Mouse (Mus musculus) forebrain, embryonic 14.5 days (tissue): ENCODE results near the gene Rgs7bp. TPM values are rescaled to one million over a fixed set of nuclear protein-coding genes. Genes with fewer than 3 reads are reported as not detected.

Experiments
- ATAC-seq: fragments of 200-750 bp; cut with Nextera tagmentation; 2 replicates; pipeline ENCODE4 v1.8.0; 2017; ENCODE audit warnings: mild to moderate bottlenecking, moderate library complexity
- DNase-seq: peaks from one replicate; pipeline ENCODE4 v3.0.0-alpha.2; 2015; ENCODE audit warnings: low spot score
- H3K27ac ChIP-seq: fragments of 300-500 bp; sonication (generic); 2 replicates; pipeline ENCODE4 v1.5.1; 2014; ENCODE audit warnings: low read depth, mild to moderate bottlenecking, control low read depth, low read length, moderate library complexity
- H3K27me3 ChIP-seq: fragments of 300-500 bp; sonication (generic); replicated peaks from 2 replicates; pipeline ENCODE4 v1.6.1; 2014; ENCODE audit warnings: low read length, control low read depth, mixed read lengths; ENCODE audit not compliant: control insufficient read depth, insufficient read depth
- H3K36me3 ChIP-seq: fragments of 300-500 bp; sonication (generic); 2 replicates; pipeline ENCODE4 v1.6.1; 2014; ENCODE audit warnings: low read length, control low read depth; ENCODE audit not compliant: control insufficient read depth, insufficient read depth
- H3K4me1 ChIP-seq: fragments of 300-500 bp; sonication (generic); 2 replicates; pipeline ENCODE4 v1.6.1; 2014; ENCODE audit warnings: antibody characterized with exemption, low read length, control low read depth; ENCODE audit not compliant: control insufficient read depth, insufficient read depth
- H3K4me2 ChIP-seq: fragments of 300-500 bp; sonication (generic); 2 replicates; pipeline ENCODE4 v1.6.1; 2014; ENCODE audit warnings: mild to moderate bottlenecking, control low read depth, low read length
- H3K4me3 ChIP-seq: fragments of 300-500 bp; sonication (generic); 2 replicates; pipeline ENCODE4 v1.5.1; 2014; ENCODE audit warnings: low read depth, low read length, control low read depth
- H3K9ac ChIP-seq: fragments of 300-500 bp; sonication (generic); 2 replicates; pipeline ENCODE4 v1.6.1; 2014; ENCODE audit warnings: mild to moderate bottlenecking, low read length, control low read depth, moderate library complexity
- H3K9me3 ChIP-seq: fragments of 300-500 bp; sonication (generic); replicated peaks from 2 replicates; pipeline ENCODE4 v1.6.1; 2016; ENCODE audit warnings: low read length, control low read depth, mixed read lengths; ENCODE audit not compliant: control insufficient read depth
- WGBS: fragments of 180-500 bp; shearing (Covaris S2); extraction: QIAGEN DNeasy Blood & Tissue Kit; methylation state at CpG from one replicate; pipeline ENCODE4 v1.1.7; 2014; 5-methylcytosine and 5-hydroxymethylcytosine counted together
- polyA plus RNA-seq: library from polyadenylated mRNA; unstranded; fragments of >200 nt; fragmentation: Nextera tagmentation; extraction: Ambion mirVana; gene quantifications from 2 replicates; pipeline ENCODE4 v1.2.1, GENCODE M21; 2014

Gene Rgs7bp
- polyA plus RNA-seq, 1 experiment from 2014 or later: 2.0 TPM

DNA sequence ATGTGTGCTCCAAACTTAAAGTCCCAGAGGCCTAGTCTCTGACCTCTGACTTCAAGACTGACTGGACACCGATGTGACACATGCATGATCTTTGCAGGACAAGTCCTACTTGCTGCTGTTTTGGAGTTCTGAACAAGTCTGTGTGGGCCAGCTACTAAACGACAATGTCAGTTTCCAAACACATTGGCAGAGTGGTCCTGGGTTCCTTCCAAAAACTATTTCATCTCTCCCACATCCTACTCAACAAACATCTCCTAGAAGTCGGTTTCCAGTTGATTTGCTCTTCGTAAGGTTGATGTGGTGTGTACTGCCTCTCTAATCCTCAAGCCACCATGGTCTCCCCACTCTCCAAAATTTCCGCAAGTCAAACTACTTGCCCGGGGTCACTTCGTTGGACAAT, 92.6 kb downstream of the Rgs7bp start:
- Histone ChIP-seq H3K9ac (no peak overlapping the region), H3K9me3 (no peaks in the 10 kb centered on the region), H3K36me3 (no peaks in the 10 kb centered on the region), H3K27me3 (no peaks in the 10 kb centered on the region), H3K4me3 (no peak overlapping the region), H3K4me1 (peaks cover 10% of the 10 kb centered on the region), H3K4me2 (no peak overlapping the region; the same call in 1 of the 2 replicates), H3K27ac (0 out of 2 replicates have a peak overlapping the region, but pooled peaks have one; percentile 39)
- no peak for DNase-seq
- 81% methylated on average over 7 of the region's 7 CpGs for WGBS
- ATAC-seq: no peak

DNA sequence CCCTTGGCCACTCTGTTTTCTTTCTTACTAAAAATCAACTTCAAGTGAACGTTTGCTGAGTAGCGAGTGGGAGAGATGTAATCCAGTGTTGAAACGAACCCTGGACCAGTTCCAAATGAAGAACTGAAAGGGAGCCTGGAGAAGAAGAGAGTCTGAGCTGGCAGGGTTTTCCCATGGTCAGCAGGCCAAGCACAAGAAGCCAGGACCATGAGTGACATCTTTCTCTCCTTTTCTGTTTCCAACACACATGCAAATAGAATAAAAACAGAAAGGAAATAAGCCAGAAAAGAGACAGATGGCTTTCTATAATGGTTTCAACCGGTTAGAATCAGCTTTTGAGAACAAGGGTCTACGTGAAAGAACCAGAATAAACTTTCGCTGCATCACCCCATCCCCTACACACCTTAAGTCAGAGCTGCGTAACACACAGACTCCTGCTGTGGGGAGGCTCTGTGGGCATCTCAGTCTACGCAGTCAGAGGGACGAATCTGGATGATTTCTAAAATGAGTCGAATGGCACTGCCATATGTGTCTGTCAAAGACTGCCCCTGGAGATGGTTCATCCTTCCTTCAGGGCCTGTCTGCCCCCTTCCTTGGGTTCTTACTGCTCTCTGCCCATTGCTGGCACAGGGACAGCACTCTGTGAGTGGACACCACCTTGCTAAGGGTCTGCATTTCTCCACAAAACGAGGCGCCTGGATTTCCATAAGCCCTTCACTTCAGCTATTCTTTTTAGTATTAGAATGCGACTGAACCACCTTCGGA, 93.6 kb downstream of the Rgs7bp start:
- 67% methylated on average over 14 of the region's 14 CpGs for WGBS

DNA sequence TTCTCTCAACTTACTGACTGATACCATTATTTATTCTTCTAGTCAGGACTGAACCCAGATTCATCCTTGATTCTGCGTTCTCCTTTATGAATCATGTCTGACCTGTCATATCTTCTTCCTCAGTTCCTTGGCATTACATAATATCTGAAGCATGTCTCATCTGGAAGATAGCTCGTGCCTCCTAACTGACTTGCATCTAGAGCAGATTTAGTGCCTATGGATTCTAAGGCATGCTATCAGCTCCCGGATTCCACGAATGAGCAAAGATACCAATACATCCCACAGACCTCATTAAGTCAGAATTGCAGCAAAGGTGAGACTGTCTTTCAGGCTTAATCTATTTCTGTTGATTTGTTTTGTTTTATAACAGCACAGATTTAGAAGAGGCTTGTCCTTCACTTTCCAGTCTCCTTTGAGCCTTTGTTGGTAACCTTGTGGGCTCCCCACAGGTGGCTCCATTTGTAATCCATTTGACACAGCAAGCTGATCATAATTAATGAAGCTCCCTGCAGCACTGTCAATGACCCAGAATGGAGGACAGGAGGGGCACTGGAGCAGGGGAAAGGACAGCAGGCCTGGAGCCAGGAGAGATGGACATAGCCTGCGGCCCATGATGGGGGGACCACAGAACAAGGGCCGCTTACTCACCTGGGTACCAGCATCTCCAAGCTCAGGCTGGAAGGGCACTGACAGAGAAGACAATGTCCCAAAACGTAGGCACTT, 94.4 kb downstream of the Rgs7bp start:
- no peaks in the 10 kb centered on the region for H3K27me3 ChIP-seq
- no peaks in the 10 kb centered on the region for H3K36me3 ChIP-seq
- H3K9me3 ChIP-seq: no peaks in the 10 kb centered on the region
- DNase-seq (no peak), ATAC-seq (no peak)
- 74% methylated on average over 7 of the region's 7 CpGs for WGBS
- H3K4me3 ChIP-seq: no peak overlapping the region
- H3K27ac ChIP-seq: no peak overlapping the region
- H3K4me1 ChIP-seq: peaks cover 10% of the 10 kb centered on the region
- no peak overlapping the region for H3K9ac ChIP-seq
- H3K4me2 ChIP-seq: no peak overlapping the region

More for the DNA sequence above, 93.6 kb downstream of the Rgs7bp start:
- no peaks in the 10 kb centered on the region for H3K36me3 ChIP-seq
- no peak overlapping the region for H3K27ac ChIP-seq
- no peak overlapping the region for H3K4me2 ChIP-seq
- H3K9me3 ChIP-seq: no peaks in the 10 kb centered on the region
- H3K27me3 ChIP-seq: no peaks in the 10 kb centered on the region
- peak; percentile 21; the same call in 1 of the 2 replicates for ATAC-seq
- no peak overlapping the region for H3K4me3 ChIP-seq
- H3K4me1 ChIP-seq: peaks cover 10% of the 10 kb centered on the region
- peak; percentile 52 for DNase-seq
- no peak overlapping the region for H3K9ac ChIP-seq

DNA sequence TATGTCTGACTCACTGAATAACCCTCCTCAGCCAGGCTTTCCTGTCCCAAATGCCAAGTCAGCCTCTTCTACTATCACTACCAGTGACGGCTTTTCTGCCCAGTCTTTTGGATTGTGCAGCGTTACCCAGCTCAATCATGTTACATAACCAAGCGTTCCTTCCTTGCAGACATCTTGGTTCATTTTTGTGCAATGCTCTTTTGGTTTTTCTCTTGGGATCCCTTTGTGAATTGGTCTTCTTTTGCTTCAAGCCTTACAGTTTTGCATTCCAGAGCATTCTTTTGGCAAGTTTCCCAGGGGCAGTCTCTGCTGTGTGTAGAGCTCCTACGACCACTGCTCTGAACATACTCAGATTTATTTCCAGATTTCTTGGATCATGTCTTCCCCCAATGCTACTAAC, 95.0 kb downstream of the Rgs7bp start:
- WGBS: 79% methylated on average over 4 of the region's 4 CpGs
- H3K9ac ChIP-seq: no peak overlapping the region
- peaks cover 10% of the 10 kb centered on the region for H3K4me1 ChIP-seq
- no peak overlapping the region for H3K4me2 ChIP-seq
- H3K36me3 ChIP-seq: no peaks in the 10 kb centered on the region
- H3K9me3 ChIP-seq: no peaks in the 10 kb centered on the region
- no peak overlapping the region for H3K27ac ChIP-seq
- ATAC-seq: no peak
- no peaks in the 10 kb centered on the region for H3K27me3 ChIP-seq
- H3K4me3 ChIP-seq: no peak overlapping the region
- no peak for DNase-seq

DNA sequence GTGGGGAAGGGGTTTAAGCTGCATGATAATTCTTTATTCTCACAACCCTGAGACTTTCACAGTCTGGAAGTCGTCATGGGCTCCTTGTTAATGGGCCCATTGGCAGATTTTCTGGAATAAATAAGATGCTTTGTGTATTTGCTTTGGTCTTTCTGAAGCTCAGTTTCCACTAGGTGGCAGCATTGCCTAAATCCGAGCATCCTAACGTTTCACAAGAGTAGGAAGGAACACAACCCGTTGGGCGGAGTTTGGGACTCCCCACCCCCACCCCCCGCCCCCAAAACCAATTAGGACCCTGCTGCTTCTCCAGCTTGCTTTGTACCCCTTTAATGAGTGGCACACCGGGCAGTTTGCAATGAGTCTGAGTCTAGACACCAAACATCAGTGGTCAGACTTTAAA, 106.8 kb downstream of the Rgs7bp start:
- H3K27ac ChIP-seq: no peak overlapping the region
- 0% methylated on average over 7 of the region's 7 CpGs for WGBS

DNA sequence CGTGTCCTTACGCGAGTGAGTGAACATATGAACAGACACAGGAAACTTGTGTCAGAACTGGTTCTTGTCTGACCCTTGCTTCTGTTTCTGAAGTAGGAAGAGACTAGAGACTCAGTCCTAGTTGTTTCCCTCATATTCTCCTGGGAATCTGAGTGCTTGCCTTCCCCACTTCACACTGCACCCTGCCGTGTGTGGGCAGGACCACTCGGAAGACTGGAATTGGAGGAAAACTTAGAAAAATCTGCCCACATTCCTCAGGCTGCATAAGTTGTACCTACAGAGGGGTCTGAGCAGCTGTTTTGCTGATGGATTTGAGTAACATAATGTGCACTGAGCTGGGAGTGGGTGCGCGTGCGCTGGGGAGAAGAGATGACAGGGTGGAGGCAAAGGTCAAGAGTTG, 114.2 kb downstream of the Rgs7bp start:
- H3K9me3 ChIP-seq: no peaks in the 10 kb centered on the region
- 95% methylated on average over 8 of the region's 8 CpGs for WGBS
- H3K4me1 ChIP-seq: no peaks in the 10 kb centered on the region
- H3K4me3 ChIP-seq: no peak overlapping the region
- ATAC-seq (no peak), DNase-seq (no peak)
- no peak overlapping the region for H3K4me2 ChIP-seq
- no peak overlapping the region for H3K9ac ChIP-seq
- H3K27ac ChIP-seq: no peak overlapping the region
- H3K36me3 ChIP-seq: no peaks in the 10 kb centered on the region
- H3K27me3 ChIP-seq: no peaks in the 10 kb centered on the region

More for the DNA sequence above, 106.8 kb downstream of the Rgs7bp start:
- Histone ChIP-seq H3K27me3 (no peaks in the 10 kb centered on the region), H3K4me3 (no peak overlapping the region), H3K4me1 (no peaks in the 10 kb centered on the region), H3K36me3 (no peaks in the 10 kb centered on the region), H3K9ac (no peak overlapping the region; the same call in 1 of the 2 replicates), H3K4me2 (peak overlapping the region; percentile 34; the same call in 1 of the 2 replicates), H3K9me3 (no peaks in the 10 kb centered on the region)
- DNase-seq: peak; percentile 97
- peak; percentile 93 for ATAC-seq

DNA sequence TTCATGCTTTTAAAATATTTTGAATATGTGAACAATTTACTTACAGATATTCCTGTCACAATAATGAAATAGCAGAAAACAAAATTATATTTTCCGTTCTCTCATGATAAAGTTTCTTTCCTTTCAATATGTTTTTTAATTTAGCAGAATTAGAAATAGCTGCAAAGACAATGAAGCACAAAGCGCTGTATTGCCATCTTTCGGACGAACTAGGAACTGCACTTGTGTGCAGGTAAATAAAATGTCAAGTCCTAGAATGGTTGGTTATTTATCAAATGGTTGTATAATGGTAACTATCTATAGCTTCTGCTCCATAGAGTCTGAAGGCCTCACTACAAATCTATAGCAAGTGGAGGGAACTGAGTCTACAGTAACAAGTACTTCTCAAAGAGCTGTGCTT, 114.9 kb downstream of the Rgs7bp start:
- Histone ChIP-seq H3K4me1 (no peaks in the 10 kb centered on the region), H3K27ac (no peak overlapping the region), H3K4me3 (no peak overlapping the region), H3K36me3 (no peaks in the 10 kb centered on the region), H3K9ac (no peak overlapping the region), H3K4me2 (no peak overlapping the region), H3K9me3 (no peaks in the 10 kb centered on the region), H3K27me3 (no peaks in the 10 kb centered on the region)
- ATAC-seq (peak; percentile 43), DNase-seq (peak; percentile 86)
- 8% methylated on average over 4 of the region's 4 CpGs for WGBS

DNA sequence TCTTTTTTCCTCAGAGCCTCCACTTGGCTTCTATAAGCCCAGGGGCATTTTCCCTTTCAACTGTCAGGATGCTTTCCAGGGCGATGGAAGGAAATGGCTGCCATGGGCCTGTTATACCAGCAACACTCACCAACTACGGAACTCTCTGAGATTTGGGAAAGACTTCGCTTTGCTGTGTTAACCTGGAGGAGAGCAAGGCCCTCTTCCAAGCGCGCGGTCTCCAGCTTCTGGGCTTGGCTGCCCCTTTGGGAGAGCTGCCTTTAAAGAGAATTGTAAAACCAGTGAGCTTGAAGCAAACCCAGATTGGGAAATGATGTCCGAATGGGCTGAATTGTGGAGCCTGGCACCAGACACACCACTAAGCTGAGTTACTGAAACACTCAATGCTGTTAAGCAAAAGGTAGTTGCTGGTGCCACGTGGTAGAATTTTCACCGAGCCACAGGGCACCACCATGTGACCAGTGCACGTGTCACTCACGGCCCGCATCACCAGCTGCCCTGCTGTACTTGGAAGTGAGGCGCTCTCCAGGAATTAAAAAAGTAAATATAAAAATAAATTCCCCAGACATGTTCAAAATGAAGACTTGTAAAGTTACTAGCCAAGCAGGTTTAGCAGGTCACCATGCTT, 115.7 kb downstream of the Rgs7bp start:
- Histone ChIP-seq H3K9me3 (no peaks in the 10 kb centered on the region), H3K36me3 (no peaks in the 10 kb centered on the region), H3K27me3 (no peaks in the 10 kb centered on the region), H3K27ac (no peak overlapping the region), H3K4me3 (no peak overlapping the region), H3K9ac (no peak overlapping the region), H3K4me2 (no peak overlapping the region), H3K4me1 (no peaks in the 10 kb centered on the region)
- WGBS: 74% methylated on average over 13 of the region's 13 CpGs
- peak; percentile 47 for ATAC-seq
- DNase-seq: no peak
